Mouse (Mus musculus) testis, adult 2 months (tissue): ENCODE data around the gene Atxn1. TPM values are rescaled to one million over a fixed set of nuclear protein-coding genes. Genes with fewer than 3 reads are reported as not detected.
A peak's percentile ranks its signal among the peaks of the same experiment; 100 is the strongest.

Source experiments
- H3K27ac ChIP-seq: fragments of 200-500 bp; 2 replicates; pipeline ENCODE4 v1.5.1; 2012; ENCODE audit warnings: low read depth, low read length; ENCODE audit not compliant: control insufficient read depth, insufficient read depth
- H3K27me3 ChIP-seq: fragments of 200-500 bp; 2 replicates; pipeline ENCODE4 v1.6.1; 2012; ENCODE audit warnings: mild to moderate bottlenecking, low read length, moderate library complexity; ENCODE audit not compliant: control insufficient read depth, insufficient read depth
- H3K36me3 ChIP-seq: fragments of 200-500 bp; 2 replicates; pipeline ENCODE4 v1.6.1; 2012; ENCODE audit warnings: mild to moderate bottlenecking, low read length; ENCODE audit not compliant: control insufficient read depth, insufficient read depth
- H3K4me1 ChIP-seq: fragments of 200-500 bp; 2 replicates; pipeline ENCODE4 v1.6.1; 2012; ENCODE audit warnings: low read length; ENCODE audit not compliant: control insufficient read depth, insufficient read depth
- H3K4me3 ChIP-seq: fragments of 200-500 bp; 2 replicates; pipeline ENCODE4 v1.5.1; 2012; ENCODE audit warnings: low read depth, mild to moderate bottlenecking, low read length, moderate library complexity, mixed read lengths; ENCODE audit not compliant: control insufficient read depth
- CTCF ChIP-seq: fragments of 200-500 bp; IDR thresholded peaks from 2 replicates; pipeline ENCODE4 v1.5.1; 2012; ENCODE audit warnings: low read depth, mild to moderate bottlenecking, inconsistent platforms, low read length, moderate library complexity; ENCODE audit not compliant: control insufficient read depth, insufficient read depth, insufficient replicate concordance
- POLR2A ChIP-seq: fragments of 200-500 bp; IDR thresholded peaks from 2 replicates; pipeline ENCODE4 v1.6.1; 2012; ENCODE audit warnings: low read depth, mild to moderate bottlenecking, inconsistent platforms, low read length, moderate library complexity; ENCODE audit not compliant: control insufficient read depth
- polyA plus RNA-seq: library from polyadenylated mRNA; depleted of rRNA; stranded (reverse); fragments of >200 nt; gene quantifications from 2 replicates; pipeline ENCODE4 v1.2.3, GENCODE M21; 2012

The Atxn1 gene
- polyA plus RNA-seq, 1 experiment = 3.2 TPM

- Histone ChIP-seq H3K36me3 (no peaks in the 10 kb centered on the region), H3K4me1 (no peaks in the 10 kb centered on the region), H3K27ac (no peak overlapping the region), H3K27me3 (no peaks in the 10 kb centered on the region), H3K4me3 (no peak overlapping the region)
- TF ChIP-seq POLR2A (no peak), CTCF (no peak)
These were observed 39.5 kb downstream of the Atxn1 start for GRCm38 (mm10) chr13:45925294-45925693.

- Histone ChIP-seq H3K27me3 (no peaks in the 10 kb centered on the region), H3K4me3 (no peak overlapping the region), H3K36me3 (no peaks in the 10 kb centered on the region), H3K4me1 (no peaks in the 10 kb centered on the region), H3K27ac (no peak overlapping the region)
- TF ChIP-seq CTCF (no peak), POLR2A (no peak)
These were observed 40.3 kb downstream of the Atxn1 start for GRCm38 (mm10) chr13:45924555-45924954.

- no peaks in the 10 kb centered on the region; the same call in 1 of the 2 replicates for H3K4me1 ChIP-seq
- no peak overlapping the region for H3K4me3 ChIP-seq
- H3K27me3 ChIP-seq = no peaks in the 10 kb centered on the region
- H3K27ac ChIP-seq = no peak overlapping the region
- TF ChIP-seq POLR2A (no peak), CTCF (no peak)
- H3K36me3 ChIP-seq = no peaks in the 10 kb centered on the region
These were observed 41.7 kb downstream of the Atxn1 start for GRCm38 (mm10) chr13:45923086-45923485.

GRCm38 (mm10) chr13:45922467-45922866, 42.3 kb downstream of the Atxn1 start:
- Histone ChIP-seq H3K27ac (no peak overlapping the region), H3K4me3 (no peak overlapping the region), H3K27me3 (no peaks in the 10 kb centered on the region), H3K36me3 (no peaks in the 10 kb centered on the region), H3K4me1 (no peaks in the 10 kb centered on the region; the same call in 1 of the 2 replicates)
- TF ChIP-seq CTCF (no peak), POLR2A (no peak)

GRCm38 (mm10) chr13:45918956-45919711, 45.7 kb downstream of the Atxn1 start:
- Histone ChIP-seq H3K36me3 (no peaks in the 10 kb centered on the region), H3K27me3 (no peaks in the 10 kb centered on the region), H3K4me3 (no peak overlapping the region), H3K27ac (no peak overlapping the region), H3K4me1 (peaks cover 3% of the 10 kb centered on the region)
- TF ChIP-seq CTCF (no peak), POLR2A (no peak)

GRCm38 (mm10) chr13:45918006-45918380, 46.8 kb downstream of the Atxn1 start:
- Histone ChIP-seq H3K4me3 (no peak overlapping the region), H3K36me3 (no peaks in the 10 kb centered on the region), H3K27me3 (no peaks in the 10 kb centered on the region), H3K27ac (no peak overlapping the region), H3K4me1 (peaks cover 3% of the 10 kb centered on the region)
- TF ChIP-seq POLR2A = no peak
- TF ChIP-seq CTCF = no peak

GRCm38 (mm10) chr13:45917058-45918005, 47.5 kb downstream of the Atxn1 start:
- Histone ChIP-seq H3K4me1 (peaks cover 3% of the 10 kb centered on the region), H3K36me3 (no peaks in the 10 kb centered on the region), H3K27me3 (no peaks in the 10 kb centered on the region), H3K27ac (no peak overlapping the region), H3K4me3 (peak overlapping the region; percentile 49)
- TF ChIP-seq CTCF (no peak), POLR2A (0 out of 2 replicates have a peak, but pooled peaks have one; percentile 17)
